Mouse (Mus musculus): ENCODE data around the gene Calhm4.
"Not testable (repeated sequence)": the region's sequence is repeated elsewhere in the genome, so short reads cannot be mapped to it uniquely, and the experiment has no call there.

Calhm4 gene

DNA sequence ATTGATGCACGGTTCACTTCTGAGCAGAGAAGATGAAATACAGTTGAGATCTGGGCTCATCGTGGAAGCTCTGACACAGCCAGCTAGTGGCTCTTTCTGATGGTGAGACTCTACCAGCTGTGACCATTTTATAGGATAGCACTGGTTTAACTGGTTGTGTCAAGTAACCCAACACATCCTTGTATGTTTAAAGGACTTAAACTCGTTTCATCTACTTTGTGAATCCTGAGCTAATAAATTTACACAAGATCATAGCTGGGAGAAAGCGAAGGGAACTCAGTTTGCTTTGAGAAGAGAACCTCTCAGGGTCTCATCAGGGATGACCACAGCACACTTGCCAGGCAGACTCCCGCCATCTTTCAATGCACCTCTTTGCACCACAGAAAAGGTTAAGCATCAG is at the start of gene Calhm4:
Calhm4 (minus strand) TSS at position 101 of the 400 bp plus-strand sequence.
- DNase-seq: no peak

DNA sequence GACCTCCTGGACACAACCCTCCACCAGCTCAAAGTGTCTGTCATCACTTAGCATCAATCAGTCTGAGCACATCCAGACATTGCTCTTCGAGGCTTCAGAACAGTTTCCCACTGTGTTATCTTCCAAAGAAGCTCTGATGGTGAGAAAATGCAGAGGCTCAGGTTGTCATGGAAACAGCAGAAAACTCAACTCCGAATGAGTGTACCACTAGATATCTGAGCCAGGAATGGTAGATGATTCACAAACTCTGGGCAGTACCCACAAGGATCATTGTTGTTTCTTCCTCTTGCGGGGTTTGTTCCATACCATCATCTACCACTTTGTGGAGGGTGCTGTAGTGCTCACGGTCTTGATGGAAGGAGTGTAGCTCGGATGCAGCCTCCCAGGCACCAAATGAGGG is 47.8 kb upstream of the Calhm4 start:
- DNase-seq: no peak

DNA sequence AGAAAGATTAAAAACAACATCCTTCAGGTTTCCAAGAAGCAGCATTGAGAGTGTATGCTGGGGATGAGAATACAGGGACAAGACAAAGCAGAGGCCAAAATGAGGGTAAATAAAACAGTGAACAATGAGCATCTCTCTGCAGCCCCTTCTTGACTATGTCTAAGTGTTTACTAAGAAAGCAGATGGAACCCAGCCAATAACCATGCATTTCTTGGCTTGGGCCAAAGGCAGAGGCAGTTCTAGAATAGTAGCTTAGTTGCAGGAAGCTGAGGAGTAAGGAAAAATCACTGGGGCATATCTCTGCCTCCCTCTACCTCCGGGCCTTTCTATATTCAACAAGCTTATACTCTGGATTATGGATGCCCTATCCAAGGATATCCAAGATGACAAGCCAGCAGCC is 46.4 kb upstream of the Calhm4 start:
- no peak for DNase-seq

DNA sequence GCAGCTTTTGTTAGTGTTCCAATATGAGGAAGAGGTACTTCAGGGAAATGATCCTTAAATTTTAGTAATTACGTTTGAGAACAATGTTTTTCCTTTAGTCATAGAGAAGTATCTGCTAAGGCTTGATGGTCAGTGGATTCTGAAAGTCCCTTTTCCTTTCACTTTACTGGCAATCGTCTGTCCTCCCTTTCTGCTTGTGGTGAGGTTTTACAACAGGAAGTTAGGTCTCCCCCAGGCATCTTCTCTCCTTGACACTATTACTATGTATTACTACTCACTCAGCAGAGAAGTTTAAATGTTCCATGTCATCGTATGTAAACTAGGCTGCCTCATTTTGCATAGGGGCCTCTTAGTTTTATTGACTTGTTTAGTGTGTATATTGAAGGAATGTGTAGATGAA is 45.4 kb upstream of the Calhm4 start:
- DNase-seq: no peak

DNA sequence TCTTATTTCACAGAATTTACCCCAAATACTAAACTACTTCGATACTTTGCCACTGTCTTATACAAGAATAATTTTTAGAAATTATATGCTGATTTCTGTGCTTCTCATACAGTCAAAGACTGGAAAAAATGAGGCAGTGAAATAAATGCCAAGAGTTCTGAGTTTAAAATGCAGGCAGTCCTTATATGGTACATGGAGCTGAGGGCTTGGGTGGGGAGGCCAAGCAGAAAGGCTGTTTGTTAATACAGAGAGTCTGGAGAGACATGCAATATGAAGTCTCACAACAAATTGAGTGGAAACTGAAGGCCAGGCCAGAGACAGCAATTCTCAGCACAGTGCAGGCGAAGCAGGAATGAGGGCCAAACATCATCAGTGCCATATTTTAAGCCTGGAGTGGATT is 44.4 kb upstream of the Calhm4 start:
- no peak for DNase-seq

DNA sequence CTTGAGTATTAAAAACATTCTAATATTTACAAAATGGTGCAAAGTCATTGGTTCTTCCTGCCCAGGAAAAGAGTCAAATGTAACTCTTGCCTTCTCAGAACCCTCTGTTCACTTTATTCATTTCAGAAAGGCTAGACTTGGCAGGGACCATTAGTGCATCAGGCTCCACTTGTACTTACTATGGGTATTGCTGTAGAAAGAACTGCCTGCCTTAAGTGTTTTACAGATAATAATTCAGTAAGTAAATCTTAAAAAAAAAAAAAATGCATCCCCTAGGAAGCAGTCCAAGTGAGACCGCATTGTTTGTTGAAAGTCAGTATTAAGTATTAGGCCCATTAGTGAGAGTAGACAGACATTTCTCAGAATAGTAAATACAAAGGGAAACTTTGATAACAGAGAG is 42.4 kb upstream of the Calhm4 start:
- no peak for DNase-seq

DNA sequence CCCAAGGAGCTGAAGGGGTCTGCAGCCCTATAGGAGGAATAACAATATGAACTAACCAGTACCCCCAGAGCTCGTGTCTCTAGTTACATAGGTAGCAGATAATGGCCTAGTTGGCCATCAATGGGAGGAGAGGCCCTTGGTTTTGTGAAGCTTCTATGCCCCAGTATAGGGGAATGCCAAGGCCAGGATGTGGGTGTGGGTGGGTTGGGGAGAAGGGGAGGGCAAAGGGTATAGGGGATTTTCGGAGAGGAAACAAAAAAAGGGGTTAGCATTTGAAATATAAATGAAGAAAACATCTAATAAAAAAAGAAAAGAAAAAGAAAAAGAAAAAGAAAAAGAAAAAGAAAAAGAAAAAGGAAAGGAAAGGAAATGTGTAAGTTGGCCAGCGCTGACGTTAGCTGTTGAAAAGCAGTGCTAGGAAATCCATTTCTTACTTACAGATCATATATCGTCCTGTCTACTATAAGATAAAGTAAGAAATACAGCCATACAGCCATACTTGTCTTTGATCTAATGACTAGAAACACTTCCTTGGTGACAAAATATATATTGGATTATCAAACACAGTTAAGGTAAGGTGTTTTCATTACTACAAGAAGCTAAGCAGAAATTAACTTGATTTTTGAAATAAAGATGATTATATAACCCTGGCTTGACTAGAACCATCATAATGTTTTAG is 30.6 kb upstream of the Calhm4 start:
- DNase-seq: no peak

DNA sequence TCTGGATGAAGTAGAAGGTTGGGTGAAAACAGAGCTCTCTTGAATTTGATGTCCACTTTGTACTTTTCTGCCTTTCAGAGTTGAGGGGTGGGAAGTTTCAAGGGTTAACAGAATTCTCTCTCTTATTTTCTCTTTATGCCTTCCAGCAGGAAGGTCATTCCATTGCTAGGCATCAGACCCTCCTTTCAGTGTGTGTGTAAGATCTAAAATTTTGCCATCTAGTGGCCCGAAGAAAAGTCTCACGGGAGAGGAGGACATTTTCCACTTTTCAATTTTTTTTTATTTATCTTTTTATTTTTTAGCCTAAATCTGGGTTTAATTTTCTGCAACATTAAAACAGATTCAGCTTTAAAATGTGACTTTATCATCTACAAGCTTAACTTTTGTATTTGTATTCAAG is 27.5 kb upstream of the Calhm4 start:
- no peak for DNase-seq

DNA sequence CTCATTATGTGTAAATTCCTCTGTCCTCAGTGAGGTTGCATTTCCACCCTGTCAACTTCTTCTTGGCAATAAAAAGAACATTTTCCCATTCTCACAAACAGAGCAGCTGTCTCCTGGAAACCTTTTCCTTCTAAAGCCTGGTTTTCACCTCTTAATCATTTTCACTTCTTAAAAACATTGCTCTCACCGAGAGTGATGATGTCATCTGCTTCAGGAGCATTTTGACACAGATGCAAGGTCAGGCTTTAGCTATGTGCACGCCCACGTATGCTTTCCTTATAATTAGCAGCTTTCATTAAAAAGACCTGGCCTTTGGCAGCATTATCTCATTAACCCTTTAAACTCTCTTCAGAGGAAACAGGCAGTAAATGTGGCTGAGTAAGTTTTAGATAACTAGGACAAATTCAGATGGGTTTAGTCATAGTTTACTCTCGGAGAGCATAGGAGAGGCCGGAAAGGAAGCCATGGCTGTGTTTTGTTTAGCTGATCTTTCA is 26.9 kb upstream of the Calhm4 start:
- no peak for DNase-seq

DNA sequence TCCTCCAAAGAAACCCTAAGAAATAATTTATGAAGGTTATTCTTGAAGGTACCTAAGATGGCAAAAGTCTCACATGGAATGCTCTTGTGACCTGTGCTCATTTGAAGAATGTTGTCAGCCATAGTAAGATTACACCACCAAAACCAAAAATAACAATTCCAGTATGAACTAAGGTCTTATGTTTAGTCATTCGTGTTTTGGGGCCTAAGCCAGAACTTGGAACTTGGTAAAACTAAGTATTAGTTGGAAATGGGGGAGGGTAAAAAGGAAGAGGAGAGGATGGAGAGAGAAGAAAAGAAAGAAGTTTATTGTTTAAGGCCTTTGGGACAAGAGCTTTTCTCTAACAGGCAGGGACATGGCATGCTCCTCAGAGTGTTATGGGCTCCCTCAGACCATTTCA is 25.5 kb upstream of the Calhm4 start:
- DNase-seq: no peak

DNA sequence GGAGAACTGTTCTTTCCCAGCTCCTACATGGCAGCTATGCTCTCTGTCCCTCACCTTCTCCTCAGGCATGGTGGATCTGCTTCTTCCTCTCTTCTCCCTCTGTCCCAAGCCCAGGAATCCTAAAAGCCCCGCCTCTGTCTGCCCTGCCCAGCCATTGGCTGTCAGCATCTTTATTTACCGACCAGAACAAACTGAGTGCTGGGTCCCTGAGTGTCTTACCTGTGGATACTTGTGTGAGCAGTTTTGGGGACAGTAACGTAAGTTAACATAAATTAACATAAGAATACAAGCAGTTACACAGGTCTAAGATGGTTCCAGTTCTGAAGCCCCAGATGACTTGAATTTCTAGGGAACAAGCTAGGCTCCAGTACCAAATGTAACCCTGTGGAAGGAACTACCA is 22.5 kb upstream of the Calhm4 start:
- DNase-seq: no peak

DNA sequence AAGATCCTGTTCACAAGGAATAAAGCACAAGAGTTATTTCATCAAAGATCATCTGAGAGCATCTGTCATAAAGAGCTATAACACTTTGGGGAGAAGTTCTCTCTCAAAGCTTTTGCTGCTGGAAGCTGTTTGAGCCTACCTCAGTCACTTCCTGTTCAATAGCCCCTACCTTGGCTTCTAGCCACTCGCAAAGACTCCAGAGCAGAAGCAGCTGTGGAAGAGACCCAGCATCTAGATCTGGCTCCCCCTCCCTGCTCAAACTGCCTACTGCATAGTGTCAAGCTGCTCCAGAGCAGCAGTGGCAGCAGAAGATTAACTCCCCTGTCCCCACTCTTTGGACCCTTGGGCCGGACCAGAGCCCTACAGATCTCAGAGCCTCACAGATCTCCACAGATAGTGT is 9.9 kb upstream of the Calhm4 start:
- no peak for DNase-seq

DNA sequence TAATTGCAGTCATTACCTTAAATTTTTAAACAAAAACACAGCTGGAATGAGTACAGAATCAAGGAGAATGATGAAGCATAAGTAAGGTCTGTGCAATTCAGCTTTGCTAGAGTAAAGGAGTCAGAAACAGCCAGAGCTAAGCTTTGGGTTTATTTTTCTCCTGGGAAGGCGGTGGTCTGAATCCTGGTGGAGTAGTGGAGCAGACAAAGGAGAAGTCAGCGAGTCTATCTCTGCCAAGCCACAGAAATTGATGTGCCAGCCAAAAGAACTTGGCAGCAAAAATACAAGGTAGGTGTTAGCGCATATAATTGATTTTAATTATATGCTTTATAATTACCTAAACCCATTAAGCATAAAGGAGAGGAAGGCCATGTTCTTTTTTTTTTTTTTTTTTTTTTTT is 6.7 kb downstream of the Calhm4 start, which contains the start of gene Trappc3l:
Trappc3l (plus strand) TSS at position 197 of the 400 bp plus-strand sequence.
- no peak for DNase-seq

DNA sequence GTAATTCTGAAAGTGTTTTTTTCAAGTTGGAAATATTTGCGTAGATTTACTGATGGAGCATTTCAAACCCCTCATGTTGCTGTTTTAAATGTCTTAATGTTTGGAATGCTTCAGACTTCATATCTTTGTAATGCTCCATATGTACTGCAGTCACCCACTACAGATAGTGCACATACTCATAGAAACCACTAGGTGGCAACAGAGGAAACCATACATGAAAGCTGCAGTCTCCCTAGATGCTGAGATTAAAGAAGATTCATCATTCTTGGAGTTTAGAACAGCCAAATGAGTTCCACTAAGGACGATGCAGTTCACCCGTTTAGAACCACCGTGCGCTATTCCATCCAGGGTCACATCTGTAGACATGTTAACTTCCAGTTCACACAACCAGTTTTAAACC is 7.5 kb downstream of the Calhm4 start:
- DNase-seq: peak; percentile 32

DNA sequence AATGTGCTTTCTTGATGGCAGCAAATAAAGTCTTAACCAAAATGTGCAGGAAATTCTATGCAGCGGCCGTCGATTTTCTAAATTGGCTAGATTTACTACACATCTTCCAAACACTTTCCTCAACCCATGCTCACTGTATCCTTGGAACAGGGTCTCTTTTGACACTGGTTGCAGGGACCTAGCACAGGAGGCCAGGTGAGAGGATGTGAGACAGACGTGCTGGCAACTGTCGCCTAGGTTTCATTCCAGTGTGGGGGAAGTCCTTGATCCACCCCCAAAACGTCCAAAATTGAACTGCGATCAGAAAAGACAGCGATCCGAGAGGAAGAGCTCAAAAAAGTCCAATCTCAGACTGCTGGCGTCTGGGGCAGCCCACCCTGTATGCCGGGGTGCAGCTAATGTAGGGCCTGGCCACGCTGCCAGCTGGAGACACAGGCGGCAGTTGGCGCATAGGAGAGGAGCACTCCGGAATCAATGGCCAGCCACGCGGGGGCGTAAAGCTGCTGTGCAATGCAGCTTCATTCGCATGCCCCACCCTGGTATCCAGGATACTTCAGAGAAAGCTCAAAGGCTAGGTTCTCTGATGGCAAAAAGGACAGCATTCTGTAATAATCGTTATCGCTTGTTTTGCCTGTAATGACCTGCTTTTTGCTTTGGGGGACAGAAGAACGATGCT is 10.3 kb downstream of the Calhm4 start:
- DNase-seq: peak; percentile 65

DNA sequence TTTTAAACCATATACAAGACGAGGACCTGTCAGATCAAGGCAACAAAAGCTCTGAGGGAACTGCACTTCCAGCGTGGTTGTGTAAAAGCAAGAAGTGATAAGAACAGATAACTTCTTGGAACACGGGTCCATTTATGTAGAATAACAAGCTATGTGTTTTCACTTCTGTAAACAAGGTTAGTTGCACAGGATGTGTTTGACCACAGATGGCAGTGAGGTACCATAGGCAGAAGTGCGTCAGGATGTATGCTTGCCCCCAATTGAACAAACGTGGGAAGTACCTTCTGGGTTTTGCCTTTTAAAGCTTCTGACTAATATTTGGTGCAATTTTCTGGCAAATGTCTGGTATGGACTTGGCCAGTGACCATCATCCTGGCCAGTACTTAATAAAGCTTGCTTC is 13.8 kb downstream of the Calhm4 start:
- DNase-seq: no peak

DNA sequence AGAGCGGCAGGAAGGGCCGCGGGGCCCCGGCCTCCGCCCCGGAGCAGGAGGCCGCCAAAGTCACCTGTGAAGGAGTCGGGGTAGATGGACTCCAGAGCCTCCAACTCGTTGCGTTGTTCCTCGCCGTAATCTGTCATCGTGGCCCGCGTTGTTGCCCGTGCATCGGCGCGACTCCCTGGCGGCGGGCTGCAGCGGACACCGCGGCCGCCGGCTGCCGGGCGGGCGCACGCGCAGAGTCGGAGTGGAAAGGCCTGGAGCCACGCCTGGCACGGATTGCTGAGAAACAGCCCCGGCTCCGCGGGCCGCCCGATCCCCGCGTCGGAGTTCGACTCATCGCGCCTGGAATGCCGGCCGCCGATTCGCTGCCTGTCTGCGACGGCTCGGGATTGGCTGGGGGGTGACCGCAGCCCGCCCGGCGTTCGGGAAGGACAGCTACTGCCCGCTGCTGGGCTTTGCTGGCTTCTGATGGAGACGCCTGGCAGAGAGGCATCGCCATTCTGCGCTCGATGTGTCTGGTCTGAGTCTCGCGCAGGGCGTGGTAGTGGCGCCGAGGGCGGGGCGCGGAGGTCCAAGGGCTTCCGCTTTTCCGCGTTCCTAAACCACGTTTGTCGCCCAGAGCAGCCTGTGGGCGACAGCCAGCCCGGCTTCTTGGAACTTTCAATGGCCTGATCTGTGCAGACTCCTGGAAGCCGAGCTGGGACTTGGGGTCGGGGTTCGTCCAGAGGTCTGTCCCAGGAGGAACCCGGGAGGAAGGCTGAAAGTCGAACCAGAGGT is 24.6 kb downstream of the Calhm4 start, which contains the start of gene Rwdd1:
Rwdd1 (minus strand) TSS at position 323 of the 774 bp plus-strand sequence.
- peak; percentile 99 for DNase-seq

DNA sequence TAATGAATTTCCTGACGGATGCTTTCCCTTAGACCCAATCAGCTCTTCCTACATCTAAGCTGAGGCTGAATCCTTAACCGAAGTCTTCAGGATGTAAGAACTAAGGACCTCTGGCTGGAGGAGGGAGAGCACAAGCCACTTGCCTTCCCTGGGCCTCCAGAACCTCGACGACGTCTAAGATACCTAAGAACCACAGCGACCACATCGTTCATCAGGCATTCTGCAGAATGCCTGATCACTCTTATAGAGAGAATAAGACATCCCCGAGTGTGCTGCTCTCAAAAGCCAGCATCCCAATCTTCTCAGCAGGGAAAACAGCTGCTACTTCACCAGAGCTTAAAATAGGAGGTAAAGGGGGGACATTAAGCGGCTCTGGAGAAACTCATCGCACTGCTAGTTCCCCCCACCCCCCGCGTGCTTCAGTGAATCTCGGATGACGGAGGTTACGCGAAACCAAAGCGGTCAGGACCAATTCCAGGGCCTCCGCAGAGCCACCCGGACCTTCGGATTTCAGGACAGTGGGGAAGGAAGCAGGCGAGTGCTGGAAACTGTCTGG is 25.3 kb downstream of the Calhm4 start:
- peak; percentile 7 for DNase-seq

DNA sequence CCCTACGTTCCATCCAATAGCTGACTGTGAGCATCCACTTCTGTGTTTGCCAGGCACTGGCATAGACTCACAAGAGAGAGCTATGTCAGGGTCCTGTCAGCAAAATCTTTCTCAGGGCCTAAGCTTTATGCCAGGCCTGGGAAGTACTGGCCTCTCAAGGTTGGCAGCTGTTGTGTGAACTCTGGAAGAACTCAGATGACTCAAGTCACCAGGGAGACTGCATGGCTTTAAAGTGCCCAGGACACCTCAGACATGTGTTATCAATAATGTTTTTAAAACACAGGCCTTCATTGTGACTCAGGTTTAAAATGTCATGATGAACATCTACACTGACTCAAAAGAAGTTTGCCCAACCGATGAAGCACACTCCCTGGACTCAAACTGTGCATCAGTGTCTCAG is 30.9 kb downstream of the Calhm4 start:
- no peak for DNase-seq

DNA sequence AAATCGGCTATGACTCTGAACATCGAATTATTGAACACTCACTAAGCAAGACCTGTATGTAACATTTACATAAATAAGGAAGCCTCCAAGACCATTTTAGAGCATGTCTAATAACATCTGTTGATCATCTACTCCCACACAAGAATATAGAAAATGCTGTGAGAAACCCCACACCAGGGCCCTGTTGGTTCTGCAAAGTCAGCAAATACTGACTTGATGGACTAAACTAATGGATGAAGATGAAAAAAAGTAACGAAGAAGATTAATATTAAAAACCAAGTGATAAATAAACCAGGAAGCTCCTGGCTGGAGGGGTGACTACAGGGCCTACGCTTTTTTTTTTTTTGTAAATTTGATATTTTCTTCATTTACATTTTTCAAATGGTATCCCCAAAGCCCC is 31.5 kb downstream of the Calhm4 start:
- DNase-seq: no peak

DNA sequence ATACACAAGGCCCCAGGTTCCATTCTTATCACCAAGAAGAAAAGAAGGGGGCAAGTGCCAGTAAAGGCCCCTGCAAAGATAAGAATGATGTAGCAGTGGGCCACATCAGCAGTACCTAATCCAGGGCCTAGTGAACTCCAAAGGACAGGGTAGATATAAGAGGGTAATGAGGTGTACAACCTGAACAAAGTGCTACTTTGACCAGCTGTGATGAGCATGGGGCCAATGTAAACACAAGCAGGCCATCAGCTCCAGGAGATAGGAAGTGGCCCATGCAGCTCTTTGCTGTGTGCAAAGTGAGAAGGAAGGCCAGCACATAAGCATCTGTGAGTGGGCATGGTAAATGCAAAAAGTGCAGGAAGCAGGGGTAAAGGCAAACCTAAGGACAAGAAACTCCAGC is 45.7 kb downstream of the Calhm4 start:
- no peak for DNase-seq

DNA sequence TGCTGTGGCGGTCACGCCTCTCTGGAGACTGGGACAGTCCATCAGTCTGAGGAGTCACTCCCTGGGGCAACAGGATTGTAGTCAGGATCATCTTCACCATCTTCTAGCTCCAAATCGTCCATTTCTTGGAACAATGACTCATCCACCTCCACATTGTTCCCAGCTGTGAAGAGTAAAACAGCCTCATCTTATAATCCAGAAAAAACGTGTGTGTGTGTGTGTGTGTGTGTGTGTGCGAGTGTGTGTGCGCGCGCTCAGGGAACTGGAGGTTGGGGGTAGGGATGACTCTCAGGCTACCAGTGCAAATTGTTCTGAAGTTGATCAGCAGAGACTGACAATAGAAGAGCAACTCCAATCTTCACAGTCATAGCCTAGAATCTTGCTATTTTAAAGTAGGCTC is 47.4 kb downstream of the Calhm4 start:
- not testable (repeated sequence) for DNase-seq
